Mouse (Mus musculus) lung, postnatal 0 days (tissue): ENCODE measurements at regions not wholly inside any gene's neighbourhood (a gene's known extent, or its start where the extent isn't known, plus 50 kb on each side); places are given as distances from the start of the nearest gene placed in this dataset.

ENCODE experiments used
- CTCF ChIP-seq: IDR thresholded peaks from 2 replicates; pipeline ENCODE4 v1.5.1; 2016; ENCODE audit warnings: antibody characterized with exemption, mild to moderate bottlenecking
- EP300 ChIP-seq: IDR thresholded peaks from 2 replicates; pipeline ENCODE4 v1.6.1; 2016; ENCODE audit warnings: antibody characterized with exemption, mild to moderate bottlenecking, control low read depth

- no peak for TF ChIP-seq CTCF
- no peak for TF ChIP-seq EP300
Observed at GRCm38 (mm10) chr5:109865628-109866027, 57.6 kb upstream of the Gm15446 start.
